Mouse (Mus musculus) brain, embryonic 14.5 days (tissue): Measurements from ENCODE around the gene Runx1.

Source experiments
- CTCF ChIP-seq: fragments of 200-500 bp; IDR thresholded peaks from 2 replicates; pipeline ENCODE4 v1.5.1; 2012; ENCODE audit warnings: inconsistent platforms, mild to moderate bottlenecking, moderate library complexity, borderline replicate concordance; ENCODE audit not compliant: insufficient read depth, insufficient read length; ENCODE audit errors: extremely low read depth
- POLR2A ChIP-seq: fragments of 200-500 bp; IDR thresholded peaks from 2 replicates; pipeline ENCODE4 v1.6.1; 2012; ENCODE audit warnings: mild to moderate bottlenecking, inconsistent platforms, borderline replicate concordance; ENCODE audit not compliant: poor library complexity, insufficient read depth, insufficient read length, severe bottlenecking; ENCODE audit errors: extremely low read depth

DNA sequence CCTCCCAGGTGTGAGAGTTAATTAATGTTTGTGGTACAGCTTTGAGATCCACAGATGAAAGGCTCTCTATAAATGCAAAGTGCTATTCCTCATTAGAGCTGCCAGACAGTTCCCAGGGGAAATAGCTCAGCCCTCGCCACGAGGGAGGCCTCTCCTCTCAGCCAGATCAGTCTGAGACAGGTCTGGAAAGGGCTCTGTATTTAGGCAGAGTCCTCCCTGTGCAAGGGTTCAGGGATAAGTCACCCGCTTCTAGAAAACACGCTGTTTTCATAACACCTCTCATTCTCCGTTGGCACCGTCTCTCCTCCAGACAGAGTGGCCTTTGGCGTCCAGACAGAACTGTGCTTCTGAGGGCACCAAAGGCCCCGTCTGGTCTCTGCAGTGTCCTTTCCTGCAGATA lies 204.1 kb downstream of the Runx1 start:
- no peak for TF ChIP-seq CTCF
- TF ChIP-seq POLR2A: no peak
